Mouse (Mus musculus) CH12.LX (cell line): ENCODE measurements around the gene Por. TPM values are rescaled to one million over a fixed set of nuclear protein-coding genes. Genes with fewer than 3 reads are reported as not detected.

ENCODE experiments used
- DNase-seq: peaks from one replicate; pipeline ENCODE4 v3.0.0-alpha.2; 2013; ENCODE audit errors: extremely low read depth
- H3K27ac ChIP-seq: 2 replicates; pipeline ENCODE4 v1.5.1; 2012; ENCODE audit warnings: low read depth, mild to moderate bottlenecking, control low read depth, moderate library complexity; ENCODE audit not compliant: insufficient read depth
- H3K27me3 ChIP-seq: replicated peaks from 2 replicates; pipeline ENCODE3; 2012; ENCODE audit warnings: inconsistent platforms
- H3K36me3 ChIP-seq, 2 experiments: replicated peaks in 1 of 2; 2 replicates each; pipeline versions ENCODE3 to v1.6.1; 2012; ENCODE audit warnings: inconsistent platforms in 1 of 2, low read length in 1 of 2, mild to moderate bottlenecking in 1 of 2, mixed read lengths in 1 of 2, moderate library complexity in 1 of 2; ENCODE audit not compliant: control insufficient read depth in 1 of 2, insufficient read depth in 1 of 2
- H3K4me1 ChIP-seq, 2 experiments: 2 replicates each; pipeline ENCODE4 v1.6.1; 2012; ENCODE audit warnings: inconsistent platforms in 1 of 2, moderate library complexity in 1 of 2; ENCODE audit not compliant: insufficient read depth in 2 of 2, control insufficient read depth in 1 of 2
- H3K4me2 ChIP-seq: 2 replicates; pipeline ENCODE4 v1.6.1; 2012; ENCODE audit warnings: low read depth, mild to moderate bottlenecking, control low read depth; ENCODE audit not compliant: poor library complexity, insufficient read depth, severe bottlenecking
- H3K4me3 ChIP-seq, 3 experiments: fragments of 150-350 bp in 1 of 3; sonication (generic) in 1 of 3; replicated peaks in 1 of 3; 2 replicates each; pipeline versions ENCODE3 to v1.5.1; 2011 to 2012; ENCODE audit warnings: low read depth in 2 of 3, low read length in 2 of 3, mild to moderate bottlenecking in 2 of 3, moderate library complexity in 2 of 3, control low read depth in 1 of 3, improper control_type of control experiment in 1 of 3, inconsistent platforms in 1 of 3, mixed read lengths in 1 of 3; ENCODE audit not compliant: poor library complexity in 1 of 3
- H3K79me2 ChIP-seq: replicated peaks from 2 replicates; pipeline ENCODE4 v1.6.1; 2012; ENCODE audit warnings: mild to moderate bottlenecking, moderate library complexity; ENCODE audit not compliant: control insufficient read depth, poor library complexity, insufficient read depth, severe bottlenecking; ENCODE audit errors: extremely low read depth
- H3K9ac ChIP-seq: 2 replicates; pipeline ENCODE4 v1.6.1; 2012; ENCODE audit warnings: low read depth, mild to moderate bottlenecking, control low read depth, moderate library complexity; ENCODE audit not compliant: insufficient read depth
- H3K9me3 ChIP-seq: replicated peaks from 2 replicates; pipeline ENCODE3; 2012; ENCODE audit warnings: low read length, inconsistent platforms, mixed read lengths
- CHD1 ChIP-seq: IDR thresholded peaks from 2 replicates; pipeline ENCODE4 v1.6.1; 2012; ENCODE audit warnings: low read depth, low read length, improper control_type of control experiment, inconsistent platforms
- E2F4 ChIP-seq: IDR thresholded peaks from 2 replicates; pipeline ENCODE4 v1.6.1; 2011; ENCODE audit warnings: low read depth, low read length, improper control_type of control experiment; ENCODE audit not compliant: insufficient replicate concordance
- ETS1 ChIP-seq: conservative IDR thresholded peaks from 2 replicates; pipeline ENCODE4 v1.6.1; 2012; ENCODE audit warnings: low read depth, mild to moderate bottlenecking, inconsistent platforms, low read length, improper control_type of control experiment, moderate library complexity
- HCFC1 ChIP-seq: IDR thresholded peaks from 2 replicates; pipeline ENCODE4 v1.6.1; 2012; ENCODE audit warnings: low read depth, mild to moderate bottlenecking, inconsistent platforms, low read length, improper control_type of control experiment
- JUND ChIP-seq: conservative IDR thresholded peaks from 2 replicates; pipeline ENCODE4 v1.6.1; 2011; ENCODE audit warnings: low read depth, low read length, improper control_type of control experiment
- MAX ChIP-seq: IDR thresholded peaks from 2 replicates; pipeline ENCODE4 v1.6.1; 2011; ENCODE audit warnings: low read length, improper control_type of control experiment
- MXI1 ChIP-seq: IDR thresholded peaks from 2 replicates; pipeline ENCODE4 v1.6.1; 2011; ENCODE audit warnings: mild to moderate bottlenecking, low read depth, low read length, improper control_type of control experiment
- NELFE ChIP-seq: IDR thresholded peaks from 2 replicates; pipeline ENCODE4 v1.6.1; 2011; ENCODE audit warnings: low read depth, low read length, improper control_type of control experiment
- POLR2A ChIP-seq: IDR thresholded peaks from 2 replicates; pipeline ENCODE4 v1.6.1; 2011; ENCODE audit warnings: low read depth, mild to moderate bottlenecking, improper control_type of control experiment, low read length
- POLR2AphosphoS2 ChIP-seq: IDR thresholded peaks from 2 replicates; pipeline ENCODE4 v1.6.1; 2011; ENCODE audit warnings: low read depth, low read length, improper control_type of control experiment
- SMC3 ChIP-seq: IDR thresholded peaks from 2 replicates; pipeline ENCODE4 v1.6.1; 2011; ENCODE audit warnings: low read depth, low read length, improper control_type of control experiment
- TBP ChIP-seq: conservative IDR thresholded peaks from 2 replicates; pipeline ENCODE4 v1.6.1; 2011; ENCODE audit warnings: low read depth, low read length, improper control_type of control experiment
- UBTF ChIP-seq: IDR thresholded peaks from 2 replicates; pipeline ENCODE4 v1.6.1; 2012; ENCODE audit warnings: low read depth, mild to moderate bottlenecking, inconsistent platforms, low read length, improper control_type of control experiment, moderate library complexity
- USF1 ChIP-seq: IDR thresholded peaks from 2 replicates; pipeline ENCODE4 v1.6.1; 2014; ENCODE audit warnings: low read depth, mild to moderate bottlenecking, inconsistent platforms, low read length, improper control_type of control experiment
- ZC3H11A ChIP-seq: IDR thresholded peaks from 2 replicates; pipeline ENCODE4 v1.6.1; 2012; ENCODE audit warnings: low read depth, mild to moderate bottlenecking, inconsistent platforms, low read length, improper control_type of control experiment
- ZKSCAN1 ChIP-seq: IDR thresholded peaks from 2 replicates; pipeline ENCODE4 v1.6.1; 2012; ENCODE audit warnings: low read depth, inconsistent platforms, low read length, improper control_type of control experiment, borderline replicate concordance
- ZMIZ1 ChIP-seq: IDR thresholded peaks from 2 replicates; pipeline ENCODE4 v1.6.1; 2012; ENCODE audit warnings: low read depth, mild to moderate bottlenecking, inconsistent platforms, low read length, improper control_type of control experiment
- dilution Hi-C: fragments of 300-500 bp; cut with MboI; formaldehyde crosslinking; loops from 2 replicates; pipeline ENCODE4 v1.14.3; 2020; ENCODE audit warnings: low sequenced_read_pairs; ENCODE audit not compliant: extremely low pct_unique_long_range_greater_than_20kb, extremely low pct_ligation_motif_present
- in situ Hi-C: fragments of 300-500 bp; cut with MboI; formaldehyde crosslinking; loops from 3 replicates; pipeline ENCODE4 v1.14.3; 2019; ENCODE audit warnings: low sequenced_read_pairs, low pct_ligation_motif_present, low pct_unique_long_range_greater_than_20kb, mixed read lengths
- polyA plus RNA-seq: library from polyadenylated mRNA; unstranded; fragments of >175 nt; gene quantifications from 2 replicates; pipeline ENCODE4 v1.2.1, GENCODE M21; 2012; ENCODE audit warnings: low read depth; ENCODE audit not compliant: insufficient read length
- total RNA-seq, 2 experiments: library from RNA; depleted of rRNA; stranded (reverse); fragments of 300-350 nt in 1 of 2; fragments of >200 nt in 1 of 2; gene quantifications; 2 replicates each; pipeline ENCODE4 v1.2.3; 2012 to 2014

Gene Por
- total and polyA plus RNA-seq, 3 experiments: 17.3 to 56.8 (median 41.2) TPM

DNA sequence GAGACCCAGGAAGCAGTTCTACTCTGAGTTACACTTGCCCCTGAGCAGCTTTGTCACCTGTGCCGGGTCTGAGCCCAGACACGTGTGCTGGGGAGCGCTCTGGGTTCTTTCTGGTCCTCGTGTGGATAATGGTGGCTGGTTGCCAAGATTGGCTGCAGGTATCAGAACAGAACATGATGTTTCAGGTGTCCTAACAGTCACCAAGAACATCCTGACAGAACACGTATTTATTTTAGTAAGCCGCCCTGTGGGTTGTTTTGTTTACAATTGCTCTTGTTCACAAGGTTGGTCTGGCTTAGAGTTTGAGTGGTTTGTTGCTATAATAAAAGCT is 29.4 kb upstream of the Por start (continued):
- TF ChIP-seq POLR2A (no peak), NELFE (no peak)

DNA sequence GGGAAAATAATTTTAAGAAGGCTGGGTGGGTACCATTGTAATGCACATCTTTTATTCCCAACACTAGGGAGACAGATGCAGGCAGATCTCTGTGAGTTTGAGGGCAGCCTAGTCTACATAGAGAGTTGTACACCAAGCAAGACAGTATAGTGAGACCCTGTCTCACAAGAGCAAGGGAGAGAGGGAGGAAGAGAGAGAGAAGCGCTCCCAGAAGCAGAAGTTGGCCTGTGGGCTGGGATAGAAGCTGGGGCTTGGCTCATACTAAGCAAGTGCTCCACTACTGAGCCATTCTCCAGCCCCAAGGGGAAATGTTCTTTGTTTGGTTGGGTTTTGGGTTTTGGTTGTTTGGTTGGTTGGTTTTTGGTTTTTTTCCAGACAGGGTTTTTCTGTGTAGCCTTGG is 28.8 kb upstream of the Por start:
- 0 out of 4 replicates have a peak, but pooled peaks cover 0 to 5% of the 10 kb centered on the region in 2 experiments for H3K4me1 ChIP-seq
- no peak overlapping the region for H3K4me2 ChIP-seq
- H3K79me2 ChIP-seq: no peaks in the 10 kb centered on the region
- no peak for TF ChIP-seq MXI1
- no peak for TF ChIP-seq TBP
- TF ChIP-seq ZC3H11A: no peak
- no peak for TF ChIP-seq E2F4
- no peak for TF ChIP-seq SMC3
- no peak for TF ChIP-seq NELFE
- H3K4me3 ChIP-seq: no peak overlapping the region
- dilution Hi-C loops (no loop called here), in situ Hi-C loops (no loop called here)
- H3K27ac ChIP-seq: no peak overlapping the region
- no peak for DNase-seq
- H3K9ac ChIP-seq: no peak overlapping the region
- H3K9me3 ChIP-seq: no peaks in the 10 kb centered on the region
- peaks cover 44 to 72% of the 10 kb centered on the region in 2 experiments for H3K36me3 ChIP-seq
- no peaks in the 10 kb centered on the region for H3K27me3 ChIP-seq

- Histone ChIP-seq H3K27me3 (no peaks in the 10 kb centered on the region), H3K79me2 (no peaks in the 10 kb centered on the region), H3K4me3 (no peak overlapping the region), H3K9me3 (no peaks in the 10 kb centered on the region), H3K36me3 (peaks cover 29 to 53% of the 10 kb centered on the region in 2 experiments), H3K27ac (no peak overlapping the region), H3K4me1 (0 out of 4 replicates have a peak, but pooled peaks cover 0 to 5% of the 10 kb centered on the region in 2 experiments), H3K9ac (no peak overlapping the region), H3K4me2 (no peak overlapping the region)
- in situ Hi-C loops: no loop called here
- dilution Hi-C loops: no loop called here
- TF ChIP-seq ETS1 (no peak), CHD1 (no peak), USF1 (no peak), POLR2A (no peak), ZKSCAN1 (no peak), ZMIZ1 (no peak), MAX (no peak), UBTF (no peak), HCFC1 (no peak), POLR2AphosphoS2 (no peak), JUND (no peak)
- DNase-seq: no peak
Measured at GRCm38 (mm10) chr5:135642686-135643551, 26.9 kb upstream of the Por start.
